Mouse (Mus musculus): ENCODE results near the gene Ndufc2. TPM values are rescaled to one million over a fixed set of nuclear protein-coding genes. Genes with fewer than 3 reads are reported as not detected.

The Ndufc2 gene
- polyA plus RNA-seq, 1 experiment from 2014 or later: 744 TPM

DNA sequence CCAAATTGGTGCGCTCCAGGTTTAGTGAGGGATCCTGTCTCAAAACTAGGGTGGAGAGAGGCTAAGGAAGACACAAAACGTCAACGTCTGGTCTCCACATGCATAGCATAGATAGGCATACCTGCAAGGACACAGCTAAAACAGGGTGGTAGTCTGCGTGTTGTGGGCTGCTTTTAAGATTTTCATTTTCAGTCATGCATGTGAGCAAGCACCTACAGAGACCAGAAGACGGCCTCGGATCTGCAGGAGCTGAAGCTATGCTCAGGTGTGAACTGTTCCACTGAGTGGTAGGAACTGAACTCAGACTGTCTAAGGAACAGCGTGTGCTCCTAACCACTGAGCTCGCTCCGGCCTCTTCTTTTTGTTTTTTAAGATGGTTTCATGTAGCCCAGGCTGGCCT is 24.7 kb upstream of the Ndufc2 start:
- peaks cover 11% of the 10 kb centered on the region for H3K4me1 ChIP-seq (replicated peaks; ENCODE audit: insufficient read depth, low read length)
- H3K4me2 ChIP-seq (ENCODE audit: low read length): no peak overlapping the region
- H3K27me3 ChIP-seq (ENCODE audit: insufficient read depth, low read length): no peaks in the 10 kb centered on the region
- no peak overlapping the region for H3K4me3 ChIP-seq (replicated peaks; ENCODE audit: low read depth, low read length)
- ATAC-seq (replicated peaks; ENCODE audit: low FRiP score, low read depth) (no peak), DNase-seq (ENCODE audit: low spot score) (no peak)
- no peaks in the 10 kb centered on the region for H3K9me3 ChIP-seq (replicated peaks; ENCODE audit: low read length)
- TF ChIP-seq CTCF (IDR thresholded peaks at IDR 0.05; ENCODE audit: low read depth): no peak
- no peak overlapping the region for H3K9ac ChIP-seq (ENCODE audit: low read depth, low read length)
- WGBS: 95% methylated on average over 9 of the region's 9 CpGs
- H3K36me3 ChIP-seq (ENCODE audit: insufficient read depth, low read length): peaks cover 35% of the 10 kb centered on the region; the same call in 1 of the 2 replicates
- no peak overlapping the region for H3K27ac ChIP-seq

DNA sequence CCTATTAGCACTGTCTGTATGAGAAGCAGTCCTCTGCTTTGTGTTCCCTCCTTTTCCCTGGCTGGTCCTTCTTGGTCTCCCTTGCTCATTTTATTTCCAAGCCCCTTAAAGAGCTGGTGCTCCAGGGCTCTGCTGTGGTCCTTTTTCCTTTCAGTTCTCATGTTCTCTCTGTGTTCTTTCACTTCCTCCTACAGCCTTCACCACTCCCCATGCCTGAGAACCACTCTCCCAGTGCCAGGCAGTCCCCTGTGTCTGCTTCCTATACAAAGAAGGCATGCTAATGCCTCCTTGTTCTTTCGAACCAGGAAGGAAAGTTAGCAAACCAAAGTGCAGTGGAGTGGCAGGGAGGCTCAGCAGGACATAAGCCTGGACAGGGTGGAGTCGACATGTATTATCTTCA is 23.9 kb upstream of the Ndufc2 start:
- WGBS: 79% methylated on average over 2 of the region's 2 CpGs
- Histone ChIP-seq H3K4me3 (replicated peaks; ENCODE audit: low read depth, low read length) (no peak overlapping the region), H3K27me3 (ENCODE audit: insufficient read depth, low read length) (no peaks in the 10 kb centered on the region), H3K27ac (no peak overlapping the region), H3K9ac (ENCODE audit: low read depth, low read length) (no peak overlapping the region), H3K4me1 (replicated peaks; ENCODE audit: insufficient read depth, low read length) (peaks cover 8% of the 10 kb centered on the region), H3K9me3 (replicated peaks; ENCODE audit: low read length) (no peaks in the 10 kb centered on the region), H3K4me2 (ENCODE audit: low read length) (no peak overlapping the region), H3K36me3 (ENCODE audit: insufficient read depth, low read length) (peaks cover 39% of the 10 kb centered on the region; the same call in 1 of the 2 replicates)
- ATAC-seq (replicated peaks; ENCODE audit: low FRiP score, low read depth) (no peak), DNase-seq (ENCODE audit: low spot score) (no peak)
- no peak for TF ChIP-seq CTCF (IDR thresholded peaks at IDR 0.05; ENCODE audit: low read depth)

- ATAC-seq (replicated peaks; ENCODE audit: low FRiP score, low read depth) (no peak), DNase-seq (ENCODE audit: low spot score) (no peak)
- Histone ChIP-seq H3K4me2 (ENCODE audit: low read length) (no peak overlapping the region), H3K4me1 (replicated peaks; ENCODE audit: insufficient read depth, low read length) (no peaks in the 10 kb centered on the region), H3K9ac (ENCODE audit: low read depth, low read length) (no peak overlapping the region), H3K4me3 (replicated peaks; ENCODE audit: low read depth, low read length) (no peak overlapping the region), H3K36me3 (ENCODE audit: insufficient read depth, low read length) (peaks cover 59% of the 10 kb centered on the region), H3K27me3 (ENCODE audit: insufficient read depth, low read length) (no peaks in the 10 kb centered on the region), H3K27ac (no peak overlapping the region), H3K9me3 (replicated peaks; ENCODE audit: low read length) (no peaks in the 10 kb centered on the region)
- TF ChIP-seq CTCF (IDR thresholded peaks at IDR 0.05; ENCODE audit: low read depth): no peak
- 89% methylated on average over 5 of the region's 5 CpGs for WGBS
These were observed 20.5 kb upstream of the Ndufc2 start for GRCm38 (mm10) chr7:97379304-97379703.

DNA sequence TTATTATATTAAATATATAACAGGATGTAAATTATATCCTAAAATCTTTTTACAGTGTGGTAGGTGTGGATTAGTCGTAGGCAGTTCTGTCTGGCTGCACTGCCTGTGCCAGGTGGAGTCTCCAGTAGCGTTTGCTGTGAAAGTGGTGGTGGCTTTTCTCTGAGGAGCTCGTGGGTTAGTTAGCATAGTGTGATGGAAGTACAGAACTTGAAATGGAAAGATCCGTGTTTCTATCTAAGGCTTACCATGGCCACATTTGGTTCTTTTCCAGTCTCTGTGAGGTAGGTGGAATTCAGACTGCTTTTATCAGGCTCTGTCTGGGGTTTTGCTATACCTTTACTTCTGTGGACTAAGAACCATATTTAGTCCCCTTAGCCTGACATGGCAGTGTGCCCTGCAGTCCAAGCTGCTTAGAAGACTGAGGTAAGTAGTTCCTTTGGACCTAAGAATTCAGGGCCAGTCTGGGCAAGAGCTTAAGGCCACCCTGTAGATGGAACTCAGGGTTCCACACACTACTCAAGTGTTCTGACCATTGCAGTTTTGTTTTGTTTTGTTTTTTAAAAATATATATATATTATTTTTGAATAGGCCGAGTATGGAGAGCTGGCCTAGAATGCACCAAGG is 19.2 kb upstream of the Ndufc2 start:
- H3K4me3 ChIP-seq (replicated peaks; ENCODE audit: low read depth, low read length): no peak overlapping the region
- no peak for TF ChIP-seq CTCF (IDR thresholded peaks at IDR 0.05; ENCODE audit: low read depth)
- no peaks in the 10 kb centered on the region for H3K9me3 ChIP-seq (replicated peaks; ENCODE audit: low read length)
- no peaks in the 10 kb centered on the region for H3K4me1 ChIP-seq (replicated peaks; ENCODE audit: insufficient read depth, low read length)
- no peaks in the 10 kb centered on the region for H3K27me3 ChIP-seq (ENCODE audit: insufficient read depth, low read length)
- no peak overlapping the region for H3K9ac ChIP-seq (ENCODE audit: low read depth, low read length)
- ATAC-seq (replicated peaks; ENCODE audit: low FRiP score, low read depth) (no peak), DNase-seq (ENCODE audit: low spot score) (no peak)
- 89% methylated on average over 5 of the region's 5 CpGs for WGBS
- peaks cover 62% of the 10 kb centered on the region for H3K36me3 ChIP-seq (ENCODE audit: insufficient read depth, low read length)
- no peak overlapping the region for H3K27ac ChIP-seq
- no peak overlapping the region for H3K4me2 ChIP-seq (ENCODE audit: low read length)

DNA sequence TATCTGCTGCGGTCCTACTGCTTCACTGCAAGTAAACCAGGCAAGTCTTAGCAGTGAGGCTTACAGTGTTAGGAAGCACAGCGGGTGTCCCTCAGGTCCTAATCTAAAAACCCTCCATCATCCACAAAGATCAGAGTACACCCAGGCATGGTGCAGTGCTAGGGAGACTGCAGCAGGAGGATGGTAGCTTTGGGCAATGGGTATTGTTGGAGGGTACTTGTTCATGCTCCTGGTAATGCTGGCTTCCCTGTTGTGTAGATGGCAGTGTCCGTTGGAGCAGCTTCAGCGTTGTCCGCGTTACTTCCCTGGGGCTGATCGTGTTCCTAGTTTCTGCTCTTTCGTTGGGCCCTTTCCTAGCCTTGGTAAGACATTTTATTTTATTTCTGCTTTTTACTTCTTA is 17.1 kb upstream of the Ndufc2 start:
- H3K9ac ChIP-seq (ENCODE audit: low read depth, low read length): no peak overlapping the region
- DNase-seq (ENCODE audit: low spot score) (no peak), ATAC-seq (replicated peaks; ENCODE audit: low FRiP score, low read depth) (no peak)
- 98% methylated on average over 8 of the region's 8 CpGs for WGBS
- no peaks in the 10 kb centered on the region for H3K27me3 ChIP-seq (ENCODE audit: insufficient read depth, low read length)
- H3K27ac ChIP-seq: no peak overlapping the region
- no peak overlapping the region for H3K4me2 ChIP-seq (ENCODE audit: low read length)
- H3K9me3 ChIP-seq (replicated peaks; ENCODE audit: low read length): no peaks in the 10 kb centered on the region
- H3K4me1 ChIP-seq (replicated peaks; ENCODE audit: insufficient read depth, low read length): no peaks in the 10 kb centered on the region
- H3K4me3 ChIP-seq (replicated peaks; ENCODE audit: low read depth, low read length): no peak overlapping the region
- TF ChIP-seq CTCF (IDR thresholded peaks at IDR 0.05; ENCODE audit: low read depth): no peak
- peaks cover 71% of the 10 kb centered on the region for H3K36me3 ChIP-seq (ENCODE audit: insufficient read depth, low read length)

GRCm38 (mm10) chr7:97383496-97384132 is 16.2 kb upstream of the Ndufc2 start:
- peaks cover 68% of the 10 kb centered on the region for H3K36me3 ChIP-seq (ENCODE audit: insufficient read depth, low read length)
- no peak overlapping the region for H3K9ac ChIP-seq (ENCODE audit: low read depth, low read length)
- no peak overlapping the region for H3K4me2 ChIP-seq (ENCODE audit: low read length)
- no peak for ATAC-seq (replicated peaks; ENCODE audit: low FRiP score, low read depth)
- TF ChIP-seq CTCF (IDR thresholded peaks at IDR 0.05; ENCODE audit: low read depth): no peak
- H3K27me3 ChIP-seq (ENCODE audit: insufficient read depth, low read length): no peaks in the 10 kb centered on the region
- no peak overlapping the region for H3K4me3 ChIP-seq (replicated peaks; ENCODE audit: low read depth, low read length)
- 68% methylated on average over 10 of the region's 10 CpGs for WGBS
- H3K27ac ChIP-seq: no peak overlapping the region
- H3K4me1 ChIP-seq (replicated peaks; ENCODE audit: insufficient read depth, low read length): no peaks in the 10 kb centered on the region
- H3K9me3 ChIP-seq (replicated peaks; ENCODE audit: low read length): no peaks in the 10 kb centered on the region
- no peak for DNase-seq (ENCODE audit: low spot score)
